Mouse (Mus musculus): ENCODE measurements at regions not wholly inside any gene's neighbourhood (a gene's known extent, or its start where the extent isn't known, plus 50 kb on each side); places are given as distances from the start of the nearest gene placed in this dataset.
"Not testable (repeated sequence)": the region's sequence is repeated elsewhere in the genome, so short reads cannot be mapped to it uniquely, and the experiment has no call there.

- DNase-seq, result not testable (repeated sequence)
Measured at GRCm38 (mm10) chr13:61805300-61805699, 235.4 kb upstream of the Cts3 start.

- peak; percentile 31 to 68 for DNase-seq
Measured at GRCm38 (mm10) chr13:61804168-61804874, 234.4 kb upstream of the Cts3 start.

GRCm38 (mm10) chr13:61803763-61804162 lies 233.8 kb upstream of the Cts3 start:
- not testable (repeated sequence) for DNase-seq

- DNase-seq, result not testable (repeated sequence)
Measured at GRCm38 (mm10) chr13:61763457-61763856, 193.5 kb upstream of the Cts3 start.

All from kidney, postnatal 25 days (tissue).